Mouse (Mus musculus) lung, embryonic 14.5 days (tissue): ENCODE results near the gene Tmem258. TPM values are rescaled to one million over a fixed set of nuclear protein-coding genes. Genes with fewer than 3 reads are reported as not detected.

Experiments
- ATAC-seq: fragments of 200-750 bp; cut with Nextera tagmentation; 2 replicates; pipeline ENCODE4 v1.8.0; 2017; ENCODE audit warnings: mild to moderate bottlenecking, moderate TSS enrichment, moderate library complexity; ENCODE audit not compliant: insufficient read depth
- DNase-seq: peaks from one replicate; pipeline ENCODE4 v3.0.0-alpha.2; 2015
- H3K27ac ChIP-seq: fragments of 300-500 bp; sonication (generic); 2 replicates; pipeline ENCODE4 v1.5.1; 2014; ENCODE audit warnings: low read depth, mild to moderate bottlenecking, moderate library complexity
- H3K27me3 ChIP-seq: fragments of 300-500 bp; sonication (generic); 2 replicates; pipeline ENCODE4 v1.6.1; 2014; ENCODE audit warnings: low read length, control low read depth; ENCODE audit not compliant: insufficient read depth
- H3K36me3 ChIP-seq: fragments of 300-500 bp; sonication (generic); 2 replicates; pipeline ENCODE4 v1.6.1; 2014; ENCODE audit warnings: control low read depth; ENCODE audit not compliant: insufficient read depth
- H3K4me1 ChIP-seq: fragments of 300-500 bp; sonication (generic); 2 replicates; pipeline ENCODE4 v1.6.1; 2014; ENCODE audit warnings: antibody characterized with exemption, control low read depth; ENCODE audit not compliant: insufficient read depth
- H3K4me2 ChIP-seq: fragments of 300-500 bp; sonication (generic); 2 replicates; pipeline ENCODE4 v1.6.1; 2014; ENCODE audit warnings: mild to moderate bottlenecking
- H3K4me3 ChIP-seq: fragments of 300-500 bp; sonication (generic); 2 replicates; pipeline ENCODE4 v1.5.1; 2014; ENCODE audit warnings: low read depth, low read length
- H3K9ac ChIP-seq: fragments of 300-500 bp; sonication (generic); 2 replicates; pipeline ENCODE4 v1.6.1; 2014
- H3K9me3 ChIP-seq: fragments of 300-500 bp; sonication (generic); 2 replicates; pipeline ENCODE4 v1.6.1; 2016; ENCODE audit warnings: low read depth, low read length, control low read depth
- CTCF ChIP-seq: IDR thresholded peaks from 2 replicates; pipeline ENCODE4 v1.5.1; 2016; ENCODE audit warnings: antibody characterized with exemption, low read depth
- WGBS: fragments of 180-500 bp; shearing (Covaris S2); extraction: QIAGEN DNeasy Blood & Tissue Kit; methylation state at CpG from one replicate; pipeline ENCODE4 v1.1.7; 2014; 5-methylcytosine and 5-hydroxymethylcytosine counted together
- polyA plus RNA-seq: library from polyadenylated mRNA; unstranded; fragments of >200 nt; fragmentation: Nextera tagmentation; extraction: Ambion mirVana; gene quantifications from 2 replicates; pipeline ENCODE4 v1.2.1, GENCODE M21; 2014

Gene Tmem258
- polyA plus RNA-seq, 1 experiment from 2014 or later = 449 TPM

- peak; percentile 28 for DNase-seq
- Histone ChIP-seq H3K9me3 (no peaks in the 10 kb centered on the region), H3K36me3 (peaks cover 19% of the 10 kb centered on the region; the same call in 1 of the 2 replicates), H3K4me2 (no peak overlapping the region), H3K9ac (no peak overlapping the region), H3K27me3 (no peaks in the 10 kb centered on the region), H3K4me1 (no peaks in the 10 kb centered on the region; the same call in 1 of the 2 replicates), H3K4me3 (no peak overlapping the region), H3K27ac (no peak overlapping the region)
- 54% methylated on average over 6 of the region's 6 CpGs for WGBS
- no peak for TF ChIP-seq CTCF
- peak; percentile 36 for ATAC-seq
These were observed 15.8 kb downstream of the Tmem258 start for GRCm38 (mm10) chr19:10219593-10219992.

- Histone ChIP-seq H3K4me3 (no peak overlapping the region), H3K4me1 (peaks cover 12% of the 10 kb centered on the region), H3K27me3 (no peaks in the 10 kb centered on the region), H3K9ac (no peak overlapping the region), H3K4me2 (no peak overlapping the region), H3K9me3 (no peaks in the 10 kb centered on the region), H3K36me3 (peaks cover 19% of the 10 kb centered on the region; the same call in 1 of the 2 replicates), H3K27ac (no peak overlapping the region)
- WGBS = 38% methylated on average over 4 of the region's 4 CpGs
- no peak for TF ChIP-seq CTCF
- DNase-seq (no peak), ATAC-seq (no peak)
These were observed 17.8 kb downstream of the Tmem258 start for GRCm38 (mm10) chr19:10221585-10221984.

GRCm38 (mm10) chr19:10222656-10223055 lies 18.8 kb downstream of the Tmem258 start:
- H3K4me2 ChIP-seq = no peak overlapping the region
- H3K4me3 ChIP-seq = no peak overlapping the region
- H3K36me3 ChIP-seq = peaks cover 16% of the 10 kb centered on the region; the same call in 1 of the 2 replicates
- no peaks in the 10 kb centered on the region for H3K9me3 ChIP-seq
- ATAC-seq = no peak
- H3K9ac ChIP-seq = no peak overlapping the region
- no peaks in the 10 kb centered on the region for H3K27me3 ChIP-seq
- H3K4me1 ChIP-seq = peaks cover 12% of the 10 kb centered on the region
- no peak for TF ChIP-seq CTCF
- peak; percentile 41 for DNase-seq
- H3K27ac ChIP-seq = no peak overlapping the region
- WGBS = 25% methylated on average over 8 of the region's 8 CpGs

GRCm38 (mm10) chr19:10223561-10223960 lies 19.7 kb downstream of the Tmem258 start:
- H3K4me2 ChIP-seq = no peak overlapping the region
- peaks cover 12% of the 10 kb centered on the region for H3K4me1 ChIP-seq
- no peaks in the 10 kb centered on the region for H3K27me3 ChIP-seq
- ATAC-seq = no peak
- H3K27ac ChIP-seq = no peak overlapping the region
- H3K4me3 ChIP-seq = no peak overlapping the region
- no peak for DNase-seq
- WGBS = 72% methylated on average over 4 of the region's 4 CpGs
- no peak for TF ChIP-seq CTCF
- peaks cover 15% of the 10 kb centered on the region; the same call in 1 of the 2 replicates for H3K36me3 ChIP-seq
- H3K9me3 ChIP-seq = no peaks in the 10 kb centered on the region
- H3K9ac ChIP-seq = no peak overlapping the region

- ATAC-seq = peak; percentile 53
These were observed 21.0 kb downstream of the Tmem258 start for GRCm38 (mm10) chr19:10224637-10225453.

GRCm38 (mm10) chr19:10225767-10226166 lies 22.0 kb downstream of the Tmem258 start:
- Histone ChIP-seq H3K9me3 (no peaks in the 10 kb centered on the region), H3K36me3 (0 out of 2 replicates have a peak, but pooled peaks cover 12% of the 10 kb centered on the region), H3K4me1 (peaks cover 12% of the 10 kb centered on the region), H3K4me2 (peak overlapping the region; percentile 57; the same call in 1 of the 2 replicates), H3K9ac (no peak overlapping the region), H3K27ac (peak overlapping the region; percentile 77), H3K4me3 (no peak overlapping the region), H3K27me3 (no peaks in the 10 kb centered on the region)
- peak; percentile 57 for DNase-seq
- 34% methylated on average over 4 of the region's 4 CpGs for WGBS
- TF ChIP-seq CTCF = no peak
- ATAC-seq = no peak

More at GRCm38 (mm10) chr19:10224637-10225453, 21.0 kb downstream of the Tmem258 start:
- Histone ChIP-seq H3K9ac (peak overlapping the region; percentile 48), H3K27me3 (no peaks in the 10 kb centered on the region), H3K9me3 (no peaks in the 10 kb centered on the region), H3K4me2 (peak overlapping the region; percentile 57), H3K4me3 (peak overlapping the region; percentile 18), H3K36me3 (peaks cover 17% of the 10 kb centered on the region; the same call in 1 of the 2 replicates), H3K4me1 (peaks cover 12% of the 10 kb centered on the region), H3K27ac (peak overlapping the region; percentile 77)
- peak; percentile 33; the same call in 1 of the 2 replicates for TF ChIP-seq CTCF
- 10% methylated on average over 26 of the region's 26 CpGs for WGBS
- DNase-seq = peak; percentile 63

GRCm38 (mm10) chr19:10231016-10231415 lies 27.2 kb downstream of the Tmem258 start:
- Histone ChIP-seq H3K4me3 (no peak overlapping the region), H3K4me1 (peaks cover 4% of the 10 kb centered on the region; the same call in 1 of the 2 replicates), H3K9me3 (no peaks in the 10 kb centered on the region), H3K9ac (no peak overlapping the region), H3K36me3 (0 out of 2 replicates have a peak, but pooled peaks cover 9% of the 10 kb centered on the region), H3K27me3 (no peaks in the 10 kb centered on the region), H3K4me2 (no peak overlapping the region), H3K27ac (no peak overlapping the region; the same call in 1 of the 2 replicates)
- ATAC-seq = peak; percentile 60
- no peak for TF ChIP-seq CTCF
- 19% methylated on average over 7 of the region's 7 CpGs for WGBS
- DNase-seq = peak; percentile 67
